Mouse (Mus musculus): ENCODE data around the gene Hoxb3. TPM values are rescaled to one million over a fixed set of nuclear protein-coding genes. Genes with fewer than 3 reads are reported as not detected.

Hoxb3 gene
- total RNA-seq, 2 experiments from 2014 or later: not detected

GRCm38 (mm10) chr11:96328605-96329004 is 5.5 kb downstream of the Hoxb3 start:
- intact Hi-C loops (cut with DNase I): no loop called here
- DNase-seq (ENCODE audit: low spot score in 2 of 2): no peak

- intact Hi-C loops (cut with DNase I): loop anchor here (10.0 kb wide), 1 partner anchor 137 kb away; the partner anchor contains the start of gene Hoxb13
- no peak for DNase-seq (ENCODE audit: low spot score in 2 of 2)
These were observed 9.0 kb downstream of the Hoxb3 start for GRCm38 (mm10) chr11:96332105-96332504.

- no peak for DNase-seq (ENCODE audit: low spot score in 2 of 2)
- intact Hi-C loops (cut with DNase I): loop anchor here (10.0 kb wide), 1 partner anchor 138 kb away; the partner anchor contains the start of gene Hoxb13
These were observed 9.5 kb downstream of the Hoxb3 start for GRCm38 (mm10) chr11:96332618-96333032.

- DNase-seq (ENCODE audit: low spot score in 2 of 2): no peak
- intact Hi-C loops (cut with DNase I): loop anchor here (10.0 kb wide), 1 partner anchor 139 kb away; the partner anchor contains the start of gene Hoxb13
These were observed 10.3 kb downstream of the Hoxb3 start for GRCm38 (mm10) chr11:96333241-96334001.

GRCm38 (mm10) chr11:96334002-96334364 is 10.9 kb downstream of the Hoxb3 start:
- intact Hi-C loops (cut with DNase I): loop anchor here (10.0 kb wide), 1 partner anchor 139 kb away; the partner anchor contains the start of gene Hoxb13
- DNase-seq (ENCODE audit: low spot score in 2 of 2): no peak

GRCm38 (mm10) chr11:96334998-96335397 is 11.9 kb downstream of the Hoxb3 start:
- DNase-seq (ENCODE audit: low spot score in 2 of 2): no peak
- intact Hi-C loops (cut with DNase I): loop anchor here (10.0 kb wide), 1 partner anchor 140 kb away; the partner anchor contains the start of gene Hoxb13

- no peak for DNase-seq (ENCODE audit: low spot score in 2 of 2)
- intact Hi-C loops (cut with DNase I): loop anchor here (10.0 kb wide), 1 partner anchor 142 kb away; the partner anchor contains the start of gene Hoxb13
These were observed 13.5 kb downstream of the Hoxb3 start for GRCm38 (mm10) chr11:96336597-96336996.

- no peak for DNase-seq (ENCODE audit: low spot score in 2 of 2)
- intact Hi-C loops (cut with DNase I): loop anchor here (10.0 kb wide), 1 partner anchor 142 kb away; the partner anchor contains the start of gene Hoxb13
These were observed 13.9 kb downstream of the Hoxb3 start for GRCm38 (mm10) chr11:96337026-96337425.

GRCm38 (mm10) chr11:96338957-96339855 is 16.1 kb downstream of the Hoxb3 start:
- intact Hi-C loops (cut with DNase I): loop anchor here (10.0 kb wide), 1 partner anchor 144 kb away; the partner anchor contains the start of gene Hoxb13
- no peak for DNase-seq (ENCODE audit: low spot score in 2 of 2)

- DNase-seq (ENCODE audit: low spot score in 2 of 2): no peak
- intact Hi-C loops (cut with DNase I): loop anchor here (10.0 kb wide), 1 partner anchor 336 kb away; the partner anchor contains the start of gene Igf2bp1
These were observed 17.7 kb downstream of the Hoxb3 start for GRCm38 (mm10) chr11:96340698-96341365.

- intact Hi-C loops (cut with DNase I): loop anchor here (10.0 kb wide), 1 partner anchor 337 kb away; the partner anchor contains the start of gene Igf2bp1
- DNase-seq (ENCODE audit: low spot score in 2 of 2): no peak
These were observed 18.8 kb downstream of the Hoxb3 start for GRCm38 (mm10) chr11:96341701-96342575.

- DNase-seq (ENCODE audit: low spot score in 2 of 2): no peak
- intact Hi-C loops (cut with DNase I): loop anchor here (10.0 kb wide), 1 partner anchor 338 kb away; the partner anchor contains the start of gene Igf2bp1
These were observed 19.4 kb downstream of the Hoxb3 start for GRCm38 (mm10) chr11:96342576-96342930.

- intact Hi-C loops (cut with DNase I): loop anchor here (10.0 kb wide), 1 partner anchor 338 kb away; the partner anchor contains the start of gene Igf2bp1
- no peak for DNase-seq (ENCODE audit: low spot score in 2 of 2)
These were observed 20.1 kb downstream of the Hoxb3 start for GRCm38 (mm10) chr11:96343206-96343745.

- intact Hi-C loops (cut with DNase I): loop anchor here (10.0 kb wide), 1 partner anchor 339 kb away; the partner anchor contains the start of gene Igf2bp1
- no peak for DNase-seq (ENCODE audit: low spot score in 2 of 2)
These were observed 21.1 kb downstream of the Hoxb3 start for GRCm38 (mm10) chr11:96344061-96344877.

- intact Hi-C loops (cut with DNase I): loop anchor here (10.0 kb wide), 1 partner anchor 340 kb away; the partner anchor contains the start of gene Igf2bp1
- no peak for DNase-seq (ENCODE audit: low spot score in 2 of 2)
These were observed 21.7 kb downstream of the Hoxb3 start for GRCm38 (mm10) chr11:96344878-96345159.

GRCm38 (mm10) chr11:96345220-96345892 is 22.2 kb downstream of the Hoxb3 start:
- no peak for DNase-seq (ENCODE audit: low spot score in 2 of 2)
- intact Hi-C loops (cut with DNase I): loop anchor here (10.0 kb wide), 1 partner anchor 341 kb away; the partner anchor contains the start of gene Igf2bp1
